Mouse (Mus musculus) layer of hippocampus, postnatal 25 days (tissue): ENCODE measurements around the gene Snx32. TPM values are rescaled to one million over a fixed set of nuclear protein-coding genes. Genes with fewer than 3 reads are reported as not detected.
A peak's percentile ranks its signal among the peaks of the same experiment; 100 is the strongest.

ENCODE experiments used
- DNase-seq, 2 experiments: peaks; one replicate each; pipeline ENCODE4 v3.0.0; 2022; ENCODE audit warnings: mixed read lengths in 2 of 2, low spot score in 1 of 2; ENCODE audit errors: extremely low spot score in 1 of 2
- total RNA-seq, 2 experiments: library from RNA; stranded (reverse); gene quantifications; 2 replicates each; pipeline ENCODE4 v1.2.3; 2021

The Snx32 gene
- total RNA-seq, 2 experiments from 2014 or later = 78.0 to 86.5 TPM

DNA sequence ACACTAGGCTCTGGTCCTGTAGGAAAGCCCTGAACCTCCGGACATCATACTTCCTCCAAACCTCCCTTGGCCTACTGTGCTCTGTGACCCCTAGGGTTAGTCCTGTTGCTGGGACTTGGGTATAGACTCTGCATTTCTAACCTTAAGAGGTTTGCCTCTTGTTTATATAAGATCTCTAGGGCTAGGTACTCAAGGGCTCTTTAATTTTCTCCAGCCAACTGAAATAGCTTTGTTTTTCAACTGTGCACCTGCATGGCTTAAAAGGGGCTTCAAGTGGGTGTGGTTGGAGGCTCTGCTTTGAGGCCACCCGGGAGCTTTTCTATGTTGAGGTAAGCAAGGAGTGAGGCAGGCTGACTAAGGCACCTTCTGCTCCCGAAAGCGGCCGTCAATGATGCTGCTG lies 25.8 kb downstream of the Snx32 start:
- no peak for DNase-seq

DNA sequence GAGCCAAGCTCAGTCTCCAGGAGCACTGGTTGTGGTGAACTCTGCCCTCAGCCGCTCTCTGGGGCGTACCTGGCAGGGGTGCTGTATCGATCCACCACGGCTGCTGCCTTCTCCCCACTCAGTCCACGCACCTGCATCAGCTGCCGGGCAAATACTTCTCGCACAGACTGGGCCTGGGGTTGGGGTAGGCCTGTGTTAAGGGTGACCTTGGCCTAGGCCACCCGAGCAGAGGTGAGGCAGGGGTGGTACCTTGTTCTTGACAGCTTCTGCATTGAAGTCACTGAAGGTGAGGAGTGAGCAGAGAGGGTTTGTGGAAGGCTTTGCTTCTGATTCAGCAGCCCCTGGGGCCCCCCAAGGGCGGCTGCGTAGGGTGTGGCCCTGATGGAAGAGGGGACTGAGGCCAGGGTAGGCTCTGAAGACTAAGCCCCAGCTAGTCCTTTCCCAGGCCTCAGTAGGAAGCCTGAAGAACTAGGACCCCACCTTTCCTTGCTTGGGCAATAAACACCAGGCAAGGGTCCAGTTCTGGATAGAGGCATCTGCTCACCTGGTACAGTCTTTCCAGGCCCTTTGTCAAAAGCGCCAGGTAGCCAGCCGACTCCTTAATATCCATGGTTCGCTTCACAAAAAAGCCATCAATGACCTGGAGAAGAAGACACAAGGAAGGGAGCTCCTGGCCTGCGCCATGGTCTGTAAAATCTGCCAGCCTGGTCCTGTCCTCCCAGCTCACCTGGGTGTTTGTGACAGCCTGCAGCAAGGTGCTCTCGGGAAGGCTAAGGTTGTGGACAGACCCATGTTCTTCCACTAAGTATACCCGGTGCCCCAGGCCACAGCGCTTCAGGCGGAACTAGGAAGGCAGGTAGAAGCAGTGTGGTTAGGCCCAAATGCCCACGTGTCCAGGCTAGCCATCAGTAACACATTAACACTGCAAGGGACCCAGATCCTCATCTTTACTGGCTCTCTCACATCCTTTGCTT lies 26.7 kb downstream of the Snx32 start:
- no peak for DNase-seq

DNA sequence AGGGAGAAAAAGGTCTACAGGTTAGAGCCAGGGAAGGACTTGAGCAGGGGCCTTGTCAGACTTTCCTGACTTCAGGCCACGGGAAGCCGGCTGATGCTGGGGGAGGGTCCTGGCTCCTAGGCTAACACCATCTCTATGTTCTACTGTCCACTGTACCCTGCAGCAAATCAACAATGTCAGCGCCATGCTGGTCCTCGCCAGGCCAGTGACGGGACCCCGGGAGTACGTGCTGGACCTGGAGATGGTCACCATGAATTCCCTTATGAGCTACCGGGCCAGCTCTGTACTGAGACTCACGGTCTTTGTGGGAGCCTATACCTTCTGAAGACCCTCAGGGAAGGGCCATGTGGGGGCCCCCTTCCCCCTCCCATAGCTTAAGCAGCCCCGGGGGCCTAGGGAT lies 28.9 kb downstream of the Snx32 start:
- no peak for DNase-seq

DNA sequence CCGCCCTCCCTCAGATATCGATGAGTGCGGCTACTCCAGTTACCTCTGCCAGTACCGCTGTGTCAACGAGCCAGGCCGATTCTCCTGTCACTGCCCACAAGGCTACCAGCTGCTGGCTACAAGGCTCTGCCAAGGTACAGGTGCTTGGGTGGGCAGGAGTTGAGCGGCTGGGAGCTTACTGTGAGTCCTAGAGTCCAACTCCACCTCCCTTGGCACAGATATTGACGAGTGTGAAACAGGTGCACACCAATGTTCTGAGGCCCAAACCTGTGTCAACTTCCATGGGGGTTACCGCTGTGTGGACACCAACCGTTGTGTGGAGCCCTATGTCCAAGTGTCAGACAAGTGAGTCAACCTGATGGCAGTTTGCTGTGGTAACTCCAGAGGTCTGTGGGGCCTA lies 30.3 kb downstream of the Snx32 start:
- DNase-seq = no peak

DNA sequence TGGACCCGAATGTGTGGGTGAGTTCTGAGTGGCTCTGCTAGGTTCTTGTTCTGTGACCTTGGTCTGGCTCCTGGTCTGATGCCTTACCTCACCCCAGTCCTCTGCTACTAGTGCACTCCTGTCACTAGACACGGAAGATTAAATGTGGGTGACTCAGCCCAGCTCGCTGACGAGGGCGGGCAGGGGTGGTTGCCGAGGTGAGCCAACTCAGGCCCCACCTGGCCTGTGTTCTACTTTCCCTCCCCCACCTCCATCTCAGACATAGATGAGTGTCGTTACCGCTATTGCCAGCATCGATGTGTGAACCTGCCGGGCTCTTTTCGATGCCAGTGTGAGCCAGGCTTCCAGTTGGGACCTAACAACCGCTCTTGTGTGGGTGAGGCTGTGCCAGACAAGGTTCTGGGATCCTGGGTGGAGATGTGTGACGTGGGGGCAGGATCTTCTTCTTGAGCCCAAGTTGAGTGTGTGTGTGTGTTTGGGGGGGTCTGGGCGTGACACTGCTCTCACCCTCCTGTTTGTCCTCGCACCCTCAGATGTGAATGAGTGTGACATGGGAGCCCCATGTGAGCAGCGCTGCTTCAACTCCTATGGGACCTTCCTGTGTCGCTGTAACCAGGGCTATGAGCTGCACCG lies 32.6 kb downstream of the Snx32 start:
- no peak for DNase-seq

DNA sequence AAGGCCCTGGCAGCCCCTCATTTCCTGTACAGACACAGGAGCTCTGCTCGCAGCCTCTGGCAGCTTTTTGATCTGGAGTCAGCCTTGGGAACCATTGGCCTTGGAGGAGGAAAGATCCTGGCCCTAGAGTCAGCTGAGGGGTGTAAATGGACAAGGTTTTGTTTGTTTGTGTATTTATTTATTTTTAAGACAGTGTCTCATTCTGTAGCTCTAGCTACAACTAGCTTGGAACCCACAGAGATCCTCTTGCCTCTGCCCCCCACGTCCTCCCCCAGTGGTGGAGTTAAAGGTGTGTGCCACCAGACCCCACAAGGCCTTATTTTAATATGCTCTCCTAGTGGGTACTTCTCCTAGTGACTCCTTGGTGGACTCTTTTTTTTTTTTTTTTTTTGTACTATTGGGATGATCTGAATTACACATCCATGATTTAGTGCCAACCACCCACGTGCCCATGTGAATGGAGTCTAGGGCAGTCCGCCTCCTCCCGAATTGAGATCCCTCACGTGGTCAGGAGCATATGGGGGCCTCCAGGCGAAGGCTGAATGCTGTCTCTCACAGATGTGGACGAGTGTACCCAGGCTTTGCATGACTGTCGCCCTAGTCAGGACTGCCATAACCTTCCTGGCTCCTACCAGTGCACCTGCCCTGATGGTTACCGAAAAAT lies 33.2 kb downstream of the Snx32 start:
- DNase-seq = no peak

DNA sequence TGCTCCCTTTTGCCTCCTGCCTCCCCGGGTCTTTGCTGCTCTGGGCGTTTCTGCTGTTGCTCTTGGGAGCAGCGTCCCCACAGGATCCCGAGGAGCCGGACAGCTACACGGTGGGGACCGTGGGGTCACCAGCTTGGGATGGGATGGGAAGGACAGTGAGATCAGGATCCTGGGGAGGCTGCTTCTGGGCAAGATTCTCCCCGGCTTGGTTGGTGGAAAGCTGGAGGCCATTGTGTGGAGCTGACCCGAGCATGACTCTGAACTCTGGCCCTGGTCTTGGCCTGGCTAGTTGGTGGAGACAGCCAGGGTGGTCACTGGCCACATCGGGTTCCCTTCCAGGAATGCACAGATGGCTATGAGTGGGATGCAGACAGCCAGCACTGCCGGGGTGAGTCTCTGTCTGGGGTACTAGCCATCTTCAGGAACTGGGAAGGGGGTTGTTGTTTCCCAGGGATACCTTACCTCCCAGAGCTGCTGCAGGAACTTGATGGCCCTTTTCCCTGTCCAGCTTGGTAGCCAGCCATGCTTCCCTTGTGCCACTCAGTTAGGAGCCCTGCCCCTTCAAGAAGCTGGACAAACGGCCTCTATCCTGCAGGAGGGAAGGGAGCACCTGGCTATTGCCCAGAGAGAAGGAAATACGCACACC lies 35.1 kb downstream of the Snx32 start:
- DNase-seq = no peak

DNA sequence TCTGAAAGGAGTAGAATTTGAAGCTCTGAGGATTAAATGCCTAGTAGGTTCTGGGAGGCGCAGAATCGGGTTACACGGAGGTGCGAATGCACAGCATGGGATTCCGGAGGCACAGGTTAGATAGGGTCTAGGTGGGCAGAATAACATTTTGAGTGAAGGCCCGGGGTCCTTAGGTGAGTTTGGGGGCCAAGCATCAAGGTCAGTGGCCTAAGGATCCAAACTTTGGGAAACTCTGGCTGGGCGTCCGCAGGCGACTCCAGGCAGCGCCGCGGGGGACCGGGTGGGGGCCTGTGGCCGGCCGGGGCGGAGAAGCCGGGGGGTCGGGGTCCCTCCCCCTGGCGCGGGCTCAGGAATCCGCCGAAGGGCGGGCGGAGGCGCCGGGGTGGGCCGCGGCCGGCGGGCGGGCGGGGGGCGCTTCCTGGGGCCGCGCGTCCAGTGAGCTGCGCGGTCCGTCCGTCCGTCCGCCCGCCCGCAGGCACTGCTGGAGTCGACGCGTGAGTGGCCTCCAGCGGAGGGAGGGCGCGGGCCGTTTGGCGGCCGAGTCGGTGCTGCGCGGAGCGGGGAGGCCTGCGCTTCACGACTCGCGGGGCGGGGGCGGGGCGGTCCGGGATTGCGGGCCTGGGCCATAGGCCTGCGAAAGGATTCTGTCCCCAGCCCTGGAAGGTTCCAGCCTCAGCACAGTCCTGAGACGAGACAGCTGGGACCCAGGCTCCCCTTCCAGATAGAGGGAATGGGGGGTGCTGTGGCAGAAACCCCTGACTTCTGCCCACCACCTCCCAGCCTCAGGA lies 35.9 kb downstream of the Snx32 start:
- DNase-seq = no peak

DNA sequence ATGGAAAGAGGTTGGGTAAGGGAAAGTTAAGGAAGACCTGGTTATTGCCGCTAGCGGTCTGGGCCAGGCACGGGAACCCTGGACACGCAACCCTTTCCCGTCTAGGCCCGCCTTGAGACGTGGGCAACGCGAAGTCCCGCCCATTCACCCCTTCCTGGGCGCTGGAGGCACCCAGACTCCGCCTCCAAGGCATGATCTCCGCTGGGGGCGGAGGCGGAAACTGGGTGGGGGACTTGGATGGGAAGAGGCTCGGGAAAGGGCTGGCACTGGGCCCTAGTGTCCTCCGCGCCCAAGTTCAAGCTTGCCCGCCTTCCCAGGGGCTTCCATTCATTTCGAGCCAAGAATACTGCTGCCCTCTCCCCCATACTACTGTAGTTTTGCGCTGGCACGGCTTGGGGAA lies 36.6 kb downstream of the Snx32 start, which contains the start of gene Efemp2:
TSS of gene Efemp2 (plus strand) at position 235 of the 400 bp plus-strand sequence.
- peak; percentile 44 to 46 for DNase-seq

DNA sequence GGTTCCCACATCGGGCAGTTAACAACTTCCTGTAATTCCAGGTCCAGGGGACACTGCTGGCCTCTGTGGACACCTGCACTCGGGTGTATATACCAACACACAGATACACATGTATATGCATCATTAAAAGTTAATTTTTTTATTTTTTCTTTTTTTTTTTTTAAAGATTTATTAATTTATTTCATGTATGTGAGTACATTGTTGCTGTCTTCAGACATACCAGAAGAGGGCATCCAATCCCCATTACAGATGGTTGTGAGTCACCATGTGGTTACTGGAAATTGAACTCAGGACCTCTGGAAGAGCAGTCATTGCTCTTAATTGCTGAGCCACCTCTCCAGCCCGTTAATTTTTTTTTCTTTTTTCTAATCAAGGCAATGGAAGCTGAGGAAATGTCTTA lies 37.5 kb downstream of the Snx32 start:
- DNase-seq = no peak

DNA sequence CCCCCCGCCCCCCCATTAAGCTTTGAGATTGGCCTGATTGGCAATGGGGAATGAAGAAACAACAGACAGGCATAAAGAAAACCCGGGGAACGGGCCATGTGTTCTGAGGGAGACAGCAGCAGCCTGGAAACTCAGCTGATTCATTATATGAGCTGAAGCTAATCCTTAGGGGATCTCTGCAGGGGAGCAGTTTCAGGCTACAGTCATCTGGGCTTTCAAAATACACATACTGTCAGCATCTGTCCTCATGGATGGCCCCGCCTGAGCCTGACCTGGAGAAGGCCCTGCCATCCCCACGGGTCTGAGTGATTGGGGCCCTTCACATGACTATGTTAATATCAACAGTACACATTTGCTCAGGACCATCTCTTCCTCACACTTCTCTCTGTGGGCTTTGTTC lies 38.5 kb downstream of the Snx32 start:
- DNase-seq = no peak

DNA sequence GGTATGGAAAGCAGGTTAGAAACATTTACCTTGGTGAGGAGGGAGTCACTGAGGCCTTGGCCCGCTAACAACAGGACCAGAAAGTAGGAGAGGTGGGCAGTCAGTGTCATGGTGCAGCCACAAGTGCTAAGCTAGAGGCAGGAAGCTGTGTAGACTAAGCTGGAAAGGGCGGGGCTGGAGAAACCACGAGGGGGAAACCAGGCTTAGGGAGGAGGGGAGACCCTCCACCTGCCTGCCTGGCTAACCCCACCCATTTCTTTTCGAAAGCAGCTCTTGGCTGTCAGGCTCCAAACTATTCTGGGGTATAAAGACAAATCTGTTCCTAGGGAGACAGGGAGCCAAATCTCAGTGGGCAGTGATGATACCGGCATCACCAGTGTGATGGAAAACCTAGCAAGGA lies 42.0 kb downstream of the Snx32 start, which contains the start of gene Ctsw:
TSS of gene Ctsw (minus strand) at position 134 of the 400 bp plus-strand sequence.
- DNase-seq = no peak

DNA sequence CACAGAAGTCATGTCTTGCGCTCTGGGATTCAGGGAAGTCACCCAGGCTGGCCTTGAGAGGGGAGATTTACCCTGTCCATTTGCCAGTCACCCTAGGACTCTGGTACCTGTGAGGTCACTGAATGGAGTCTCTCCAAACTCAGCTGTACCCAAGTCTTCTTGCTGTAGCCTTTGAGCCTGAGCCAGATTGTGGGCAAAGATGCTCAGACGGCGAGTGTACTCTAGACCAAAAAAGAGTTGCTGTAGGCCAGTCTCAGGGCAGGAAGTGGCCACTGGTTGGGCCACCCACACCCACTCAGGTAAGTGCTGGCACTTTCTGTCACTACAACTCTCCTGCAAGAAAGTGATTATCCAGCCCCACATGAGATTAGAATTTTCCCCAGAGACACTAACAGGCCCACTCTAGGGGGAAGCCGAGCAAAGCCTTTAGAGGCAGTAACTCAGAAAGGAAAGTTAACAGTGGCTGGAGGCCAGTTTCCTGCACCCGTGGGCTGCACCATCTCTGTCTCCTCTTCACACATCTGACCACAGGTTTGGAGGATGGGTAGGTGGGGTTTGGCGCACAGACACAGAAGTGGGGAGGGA lies 43.3 kb downstream of the Snx32 start:
- DNase-seq = no peak

DNA sequence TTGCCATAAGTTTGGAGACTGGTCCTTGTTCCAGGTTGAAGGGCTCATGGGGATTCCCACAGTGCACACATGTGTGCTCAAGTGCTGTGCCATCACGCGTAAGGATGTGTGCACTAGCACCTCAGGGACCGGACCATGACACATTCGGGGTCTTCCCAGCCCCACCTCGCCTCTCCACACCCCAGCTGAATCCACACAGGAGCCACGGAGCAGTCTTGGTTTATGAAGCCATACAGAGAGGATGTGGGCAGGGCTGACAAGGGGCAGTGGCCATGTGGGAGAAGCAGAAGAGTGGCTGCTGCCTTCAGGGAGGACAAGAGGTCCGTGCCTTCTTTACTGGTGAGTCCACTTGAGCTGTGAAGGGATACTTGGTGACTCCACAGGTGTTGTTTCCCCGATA lies 45.3 kb downstream of the Snx32 start:
- no peak for DNase-seq

DNA sequence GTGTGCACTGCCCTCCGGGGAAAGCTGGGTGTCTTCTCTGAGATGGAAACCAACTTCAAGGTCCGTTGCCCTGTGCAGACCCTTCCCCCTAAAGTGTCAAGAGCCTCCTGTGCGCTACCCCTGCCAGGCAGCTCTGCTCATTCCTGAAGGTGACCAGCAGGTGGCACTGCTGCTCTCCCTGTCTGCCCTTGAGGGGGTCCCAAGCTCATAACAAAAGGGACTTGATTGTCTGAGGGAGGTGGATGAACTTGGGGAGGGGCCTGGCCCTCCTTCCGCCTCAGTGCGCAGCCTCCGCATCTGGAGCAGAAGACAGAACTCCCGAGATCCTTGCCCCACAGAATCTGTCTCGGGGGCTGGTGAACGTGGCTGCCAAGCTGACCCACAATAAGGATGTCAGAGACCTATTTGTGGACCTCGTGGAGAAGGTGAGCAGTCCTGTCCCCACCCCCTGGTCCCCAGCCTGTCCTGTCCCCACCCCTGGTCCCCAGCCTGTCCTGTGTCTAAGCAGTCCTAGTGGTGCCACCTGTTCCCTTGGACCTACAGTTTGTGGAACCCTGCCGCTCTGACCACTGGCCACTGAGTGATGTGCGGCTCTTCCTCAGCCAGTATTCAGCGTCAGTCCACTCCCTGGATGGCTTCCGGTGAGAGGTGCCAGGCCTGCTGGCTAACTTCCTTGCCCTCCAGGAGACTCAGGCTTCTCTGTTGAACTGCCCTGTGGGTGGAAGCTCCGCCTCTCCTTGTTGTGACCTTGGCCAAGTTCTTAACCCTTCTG lies 46.4 kb downstream of the Snx32 start:
- DNase-seq = peak in 1 of 2 experiments; percentile 73

DNA sequence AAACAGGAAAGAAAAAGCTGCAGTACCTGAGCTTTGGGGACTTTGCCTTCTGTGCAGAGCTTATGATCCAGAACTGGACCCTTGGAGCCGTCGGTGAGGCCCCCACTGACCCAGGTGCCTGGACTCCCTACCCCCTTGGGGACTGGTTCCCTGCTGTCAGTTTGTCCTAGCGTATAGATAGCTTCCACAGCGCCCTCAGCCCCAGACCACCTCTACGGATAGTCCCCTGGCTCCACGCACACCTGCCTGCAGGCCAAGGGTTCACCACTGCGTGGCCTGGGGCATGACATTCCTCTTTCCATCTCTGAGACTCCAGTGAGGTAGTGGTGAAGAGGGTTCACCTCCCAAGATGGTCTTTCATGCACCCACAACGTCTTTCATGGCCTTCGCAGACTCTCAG lies 47.1 kb downstream of the Snx32 start:
- DNase-seq = no peak

DNA sequence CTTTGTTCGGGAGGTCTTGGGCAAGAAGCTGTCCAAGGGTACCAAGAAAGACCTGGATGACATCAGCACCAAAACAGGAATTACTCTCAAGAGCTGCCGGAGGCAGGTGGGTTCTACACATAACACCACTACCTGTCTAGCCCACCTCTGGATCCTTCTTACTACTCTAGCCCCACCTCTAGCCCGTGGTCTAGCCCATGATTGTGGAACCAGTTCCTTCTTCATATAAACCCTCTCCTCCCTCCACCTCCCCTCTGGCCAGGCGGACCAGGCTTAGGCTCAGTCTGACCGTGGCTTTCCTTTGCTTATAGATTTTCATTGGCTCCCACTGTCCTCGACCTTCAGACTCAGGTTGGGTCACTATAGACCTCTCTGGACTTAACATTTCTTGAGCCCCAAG lies 48.9 kb downstream of the Snx32 start:
- DNase-seq = no peak

DNA sequence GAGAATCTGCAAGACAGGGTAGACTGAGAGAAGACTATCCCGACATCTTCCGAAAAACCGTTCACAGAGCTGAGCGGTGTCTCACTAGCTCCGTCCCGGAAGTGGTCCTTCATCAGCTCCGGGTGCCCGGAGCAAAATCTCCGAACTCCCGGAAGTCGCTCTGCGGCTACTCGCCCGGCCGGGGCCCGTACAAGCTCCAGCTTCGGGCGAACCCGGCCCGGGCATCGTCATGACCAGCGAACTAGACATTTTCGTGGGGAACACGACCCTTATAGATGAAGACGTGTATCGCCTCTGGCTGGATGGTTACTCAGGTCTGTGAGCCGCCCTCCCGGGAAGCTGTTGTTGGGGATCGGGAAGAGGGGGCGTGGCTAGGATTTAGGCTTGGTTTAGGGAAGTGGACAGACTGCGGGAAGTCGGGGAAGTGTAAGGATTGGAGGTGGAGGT lies 49.9 kb downstream of the Snx32 start, which contains the start of gene Fibp:
TSS of gene Fibp (plus strand) at position 151 of the 447 bp plus-strand sequence.
- DNase-seq = peak; percentile 79 to 81

DNA sequence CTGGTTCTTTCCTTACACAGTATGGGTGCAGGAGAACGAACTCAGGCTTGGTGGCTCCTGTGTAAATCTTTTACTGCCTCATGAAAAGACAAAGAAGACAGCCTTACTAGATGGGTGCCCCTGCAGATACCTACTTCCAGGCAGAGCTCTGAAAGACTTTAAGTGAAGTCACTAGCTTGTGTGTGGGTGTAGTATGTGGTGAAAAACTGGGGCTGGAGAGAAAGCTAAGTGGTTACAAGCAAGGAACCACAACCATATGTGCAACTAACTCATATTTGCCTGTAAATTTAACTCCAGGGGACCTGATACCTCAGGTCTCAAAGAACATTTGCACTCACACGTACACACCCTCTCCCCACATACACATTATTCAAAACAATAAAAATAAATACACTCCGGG lies 50.4 kb downstream of the Snx32 start:
- no peak for DNase-seq
